Comparison of ENCODE assay signal across 8 mouse cellular contexts in genomic region chr10:41302689-41303431, GRCm38 (mm10). TPM values are rescaled to one million over a fixed set of nuclear protein-coding genes. Genes with fewer than 3 reads are reported as not detected.
DNase-seq lines count a peak whose midpoint lies in the region; ATAC-seq and TF ChIP-seq lines count a peak whose summit lies in the region.

Fig4 (minus strand) TSS chr10:41303260.

- H3K36me3 ChIP-seq in hindbrain, embryonic 14.5 days (replicated peaks; ENCODE audit: control insufficient read depth, insufficient read depth) = no peaks in the 10 kb centered on the region

- TF ChIP-seq CTCF in Patski (IDR thresholded peaks at IDR 0.05) = no peak

- POLR2A ChIA-PET in Patski (lab: Charles Lee) = interaction anchor here (1.1 kb wide), 2 partner anchors 12 to 13 kb away, joined by 3 read pairs; no protein-coding TSS in a partner anchor

- in situ Hi-C loops in Patski (cut with MboI; ENCODE audit: low pct_unique_long_range_greater_than_20kb) = loop anchor here (5.0 to 10.0 kb wide), 2 partner anchors 199 to 392 kb away; no protein-coding TSS in a partner anchor

- under 1% methylated on average over 38 of the region's 38 CpGs for WGBS in hindbrain, embryonic 14.5 days

- H3K27me3 ChIP-seq in Patski = no peaks in the 10 kb centered on the region
- no peaks in the 10 kb centered on the region for H3K27me3 ChIP-seq in hindbrain, embryonic 14.5 days (ENCODE audit: control insufficient read depth, insufficient read depth, low read length)

- DNase-seq in Patski (ENCODE audit: low read depth, low spot score) = peak; percentile 37
- DNase-seq in cerebellum, postnatal 14 days = peak; percentile 92 to 94
- peak; percentile 50 to 73 for DNase-seq in frontal cortex, postnatal 25 days (ENCODE audit: low spot score in 2 of 2)
- peak; percentile 92 for DNase-seq in hindbrain, embryonic 14.5 days (ENCODE audit: low spot score)
- peak; percentile 80 to 84 for DNase-seq in layer of hippocampus, postnatal 36 days
- DNase-seq in lung, postnatal 4 days = peak; percentile 89 to 90
- DNase-seq in retina, postnatal 7 days (ENCODE audit: low read depth, low spot score) = peak; percentile 87
- peak; percentile 62 for DNase-seq in urinary bladder, adult 2 months (ENCODE audit: low spot score)

- H3K4me1 ChIP-seq in hindbrain, embryonic 14.5 days (replicated peaks; ENCODE audit: control insufficient read depth, insufficient read depth, low read length) = peaks cover 9% of the 10 kb centered on the region

- peak within 1 kb of the TSS; percentile 76 for H3K4me3 ChIP-seq in hindbrain, embryonic 14.5 days (replicated peaks; ENCODE audit: low read length)

- CTCF ChIA-PET in Patski (lab: Charles Lee) = interaction anchor here (1.8 kb wide), 1 partner anchor 150 kb away, joined by 4 read pairs; no protein-coding TSS in a partner anchor

- H3K9ac ChIP-seq in hindbrain, embryonic 14.5 days = peak within 1 kb of the TSS; percentile 82

- no peaks in the 10 kb centered on the region for H3K9me3 ChIP-seq in hindbrain, embryonic 14.5 days (ENCODE audit: control insufficient read depth, low read length)

- peak within 1 kb of the TSS; percentile 77 for H3K4me2 ChIP-seq in hindbrain, embryonic 14.5 days (replicated peaks)

- peak within 1 kb of the TSS; percentile 59 for H3K27ac ChIP-seq in hindbrain, embryonic 14.5 days

- ATAC-seq in Patski = peak; percentile 77
- peak; percentile 94 for ATAC-seq in hindbrain, embryonic 14.5 days (ENCODE audit: low FRiP score)

RNA-seq across cellular contexts. Expression of gene Fig4, which starts in this region (rescaled TPM):
- 17.1 TPM for polyA plus RNA-seq in Patski (2021)
- 31.8 and 36.2 TPM in 2 replicates for polyA plus RNA-seq in hindbrain, embryonic 14.5 days (2014; fragmentation: Nextera tagmentation; extraction: Ambion mirVana)
- 10 to 100 TPM; 30.7 to 34.5 TPM for total RNA-seq in layer of hippocampus, postnatal 36 days (2021)
- polyA plus RNA-seq in urinary bladder, adult 2 months (2012; rRNA removed) = 10.6 and 11.9 TPM in 2 replicates

Comparison
In these comparisons a context has a peak if more than half of its experiments do, and no peak if none do; other contexts are left out.
1. Peak in every context shown above with its lines: DNase-seq, ATAC-seq, H3K4me3 ChIP-seq and H3K27ac ChIP-seq.
2. DNase-seq: peak in every context shown above with its lines; median percentile 93 in cerebellum, postnatal 14 days; 92 in hindbrain, embryonic 14.5 days; 90 in lung, postnatal 4 days; 87 in retina, postnatal 7 days; 82 in layer of hippocampus, postnatal 36 days; 62 in urinary bladder, adult 2 months; 62 in frontal cortex, postnatal 25 days; 37 in Patski.